Mouse (Mus musculus): ENCODE results near the gene Cul4a. TPM values are rescaled to one million over a fixed set of nuclear protein-coding genes. Genes with fewer than 3 reads are reported as not detected.

The Cul4a gene
- polyA plus RNA-seq, 1 experiment from 2014 or later: 100 TPM

DNA sequence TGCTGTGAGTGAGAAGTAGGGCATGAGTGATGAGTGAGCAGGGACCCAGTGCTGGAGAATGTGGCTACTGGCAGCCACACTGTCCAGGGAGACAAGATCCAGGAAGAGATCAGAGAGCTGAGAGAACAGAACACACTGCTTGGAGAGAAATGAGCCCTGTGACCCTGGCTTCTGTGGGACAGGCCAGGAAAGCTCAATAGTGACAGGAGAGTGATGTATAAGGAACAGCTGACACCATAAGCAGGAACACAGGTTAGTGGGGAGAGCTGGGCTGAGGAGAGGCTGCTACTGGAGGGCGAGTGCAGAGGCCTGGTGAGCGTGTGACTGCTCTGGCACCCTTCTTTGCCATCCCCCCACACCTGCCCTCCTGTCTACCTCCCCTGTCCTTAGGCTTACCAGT, 45.5 kb downstream of the Cul4a start:
- H3K4me3 ChIP-seq (ENCODE audit: low read length): no peak overlapping the region
- ATAC-seq (replicated peaks; ENCODE audit: extremely low read depth, insufficient read depth, low FRiP score): no peak
- H3K36me3 ChIP-seq (ENCODE audit: control insufficient read depth, insufficient read depth): peaks cover 27% of the 10 kb centered on the region
- no peak overlapping the region for H3K9ac ChIP-seq (ENCODE audit: low read length)
- H3K9me3 ChIP-seq (replicated peaks; ENCODE audit: control insufficient read depth, low read length): no peaks in the 10 kb centered on the region
- no peak overlapping the region for H3K4me2 ChIP-seq (ENCODE audit: low read depth, low read length)
- 100% methylated on average over 2 of the region's 2 CpGs for WGBS
- no peaks in the 10 kb centered on the region for H3K4me1 ChIP-seq (ENCODE audit: control insufficient read depth, insufficient read depth, low read length)
- H3K27me3 ChIP-seq (ENCODE audit: control insufficient read depth, insufficient read depth, low read length): no peaks in the 10 kb centered on the region
- H3K27ac ChIP-seq (ENCODE audit: low read length): no peak overlapping the region

DNA sequence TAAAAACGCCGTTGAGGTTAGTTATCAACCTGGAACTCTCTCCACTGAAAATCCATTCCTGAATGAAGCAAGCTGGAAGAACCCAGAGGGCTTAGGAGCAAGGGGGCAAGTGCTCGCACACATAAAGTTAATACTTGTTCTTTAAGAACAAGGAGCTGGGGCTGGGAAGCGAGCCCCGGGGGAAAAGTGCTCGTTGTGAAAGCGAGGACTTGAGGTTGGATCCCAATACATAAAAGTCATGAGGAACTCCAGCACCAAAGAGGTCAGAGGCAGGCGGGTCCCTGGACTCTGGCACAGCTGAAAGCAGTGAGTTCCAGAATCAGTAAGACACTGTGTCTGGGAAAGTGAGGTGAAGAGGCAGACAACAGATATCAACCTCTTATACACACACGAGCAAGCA, 48.7 kb downstream of the Cul4a start:
- H3K36me3 ChIP-seq (ENCODE audit: control insufficient read depth, insufficient read depth): peaks cover 7% of the 10 kb centered on the region
- no peak for ATAC-seq (replicated peaks; ENCODE audit: extremely low read depth, insufficient read depth, low FRiP score)
- H3K4me2 ChIP-seq (ENCODE audit: low read depth, low read length): no peak overlapping the region
- no peaks in the 10 kb centered on the region for H3K9me3 ChIP-seq (replicated peaks; ENCODE audit: control insufficient read depth, low read length)
- no peak overlapping the region for H3K4me3 ChIP-seq (ENCODE audit: low read length)
- no peak overlapping the region for H3K27ac ChIP-seq (ENCODE audit: low read length)
- 78% methylated on average over 9 of the region's 9 CpGs for WGBS
- no peak overlapping the region for H3K9ac ChIP-seq (ENCODE audit: low read length)
- H3K27me3 ChIP-seq (ENCODE audit: control insufficient read depth, insufficient read depth, low read length): no peaks in the 10 kb centered on the region
- peaks cover 4% of the 10 kb centered on the region for H3K4me1 ChIP-seq (ENCODE audit: control insufficient read depth, insufficient read depth, low read length)

DNA sequence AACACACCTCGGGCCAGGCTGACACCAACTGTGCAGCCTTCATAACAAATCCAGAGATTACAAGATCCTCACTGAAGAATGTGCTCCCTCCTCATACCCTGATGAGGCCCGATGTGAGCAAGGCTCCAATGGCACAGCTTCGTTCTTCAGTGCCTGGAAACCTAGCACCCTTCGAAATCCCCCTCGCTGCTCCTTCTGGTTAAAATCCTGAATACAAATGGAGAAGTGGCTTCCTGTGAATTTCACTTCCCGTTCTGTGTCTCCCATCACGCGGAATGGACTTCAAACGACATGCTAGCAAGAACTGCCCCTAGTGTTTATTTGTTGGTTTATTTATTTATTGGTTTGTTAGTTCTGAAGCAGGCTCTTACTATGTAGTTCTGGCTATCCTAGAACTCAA, 49.9 kb downstream of the Cul4a start:
- 66% methylated on average over 9 of the region's 9 CpGs for WGBS
- Histone ChIP-seq H3K4me1 (ENCODE audit: control insufficient read depth, insufficient read depth, low read length) (peaks cover 8% of the 10 kb centered on the region), H3K9me3 (replicated peaks; ENCODE audit: control insufficient read depth, low read length) (no peaks in the 10 kb centered on the region), H3K36me3 (ENCODE audit: control insufficient read depth, insufficient read depth) (peaks cover 3% of the 10 kb centered on the region; the same call in 1 of the 2 replicates), H3K4me3 (ENCODE audit: low read length) (no peak overlapping the region), H3K27me3 (ENCODE audit: control insufficient read depth, insufficient read depth, low read length) (no peaks in the 10 kb centered on the region), H3K9ac (ENCODE audit: low read length) (no peak overlapping the region), H3K4me2 (ENCODE audit: low read depth, low read length) (no peak overlapping the region), H3K27ac (ENCODE audit: low read length) (no peak overlapping the region)
- ATAC-seq (replicated peaks; ENCODE audit: extremely low read depth, insufficient read depth, low FRiP score): no peak

DNA sequence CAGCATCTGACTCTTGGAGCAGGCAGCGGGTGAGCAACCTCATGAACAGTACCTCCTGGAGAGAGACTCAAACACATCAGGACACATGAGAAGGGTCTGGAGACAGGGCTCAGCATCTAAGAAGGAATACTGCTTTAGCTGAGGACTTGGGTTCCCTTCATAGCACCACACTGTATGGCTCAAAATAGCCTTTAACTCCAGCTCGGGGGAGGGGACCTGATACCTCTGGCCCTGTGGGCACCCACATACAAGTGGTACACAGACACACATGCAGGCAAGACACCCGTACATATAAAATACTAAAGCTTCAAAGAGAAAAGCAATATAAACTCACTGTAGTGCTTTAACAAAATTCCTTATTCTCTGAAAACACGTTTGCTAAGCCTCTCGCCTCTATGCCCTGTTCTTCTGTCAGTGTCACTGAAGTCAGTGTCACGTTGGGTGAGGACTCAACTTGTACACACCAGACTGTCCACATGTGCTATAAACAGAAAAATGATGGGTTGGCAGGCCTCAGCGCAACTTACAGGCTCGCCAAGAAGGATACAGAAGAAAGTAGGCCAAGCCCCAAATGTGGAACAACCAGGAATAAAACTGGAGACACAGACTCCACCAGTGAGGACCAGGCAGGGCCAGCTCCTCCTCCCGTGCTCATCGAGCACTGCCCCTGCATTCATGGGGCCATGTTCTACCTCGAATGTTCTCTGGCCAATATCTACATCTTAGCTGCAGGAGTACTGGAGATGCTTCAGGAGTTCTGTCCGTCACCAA, 51.1 kb downstream of the Cul4a start:
- H3K27me3 ChIP-seq (ENCODE audit: control insufficient read depth, insufficient read depth, low read length): no peaks in the 10 kb centered on the region
- H3K9ac ChIP-seq (ENCODE audit: low read length): no peak overlapping the region
- H3K4me1 ChIP-seq (ENCODE audit: control insufficient read depth, insufficient read depth, low read length): peaks cover 17% of the 10 kb centered on the region
- no peak overlapping the region for H3K4me2 ChIP-seq (ENCODE audit: low read depth, low read length)
- ATAC-seq (replicated peaks; ENCODE audit: extremely low read depth, insufficient read depth, low FRiP score): no peak
- H3K9me3 ChIP-seq (replicated peaks; ENCODE audit: control insufficient read depth, low read length): no peaks in the 10 kb centered on the region
- WGBS: 62% methylated on average over 12 of the region's 12 CpGs
- H3K27ac ChIP-seq (ENCODE audit: low read length): no peak overlapping the region
- H3K36me3 ChIP-seq (ENCODE audit: control insufficient read depth, insufficient read depth): peaks cover 3% of the 10 kb centered on the region; the same call in 1 of the 2 replicates
- H3K4me3 ChIP-seq (ENCODE audit: low read length): no peak overlapping the region

DNA sequence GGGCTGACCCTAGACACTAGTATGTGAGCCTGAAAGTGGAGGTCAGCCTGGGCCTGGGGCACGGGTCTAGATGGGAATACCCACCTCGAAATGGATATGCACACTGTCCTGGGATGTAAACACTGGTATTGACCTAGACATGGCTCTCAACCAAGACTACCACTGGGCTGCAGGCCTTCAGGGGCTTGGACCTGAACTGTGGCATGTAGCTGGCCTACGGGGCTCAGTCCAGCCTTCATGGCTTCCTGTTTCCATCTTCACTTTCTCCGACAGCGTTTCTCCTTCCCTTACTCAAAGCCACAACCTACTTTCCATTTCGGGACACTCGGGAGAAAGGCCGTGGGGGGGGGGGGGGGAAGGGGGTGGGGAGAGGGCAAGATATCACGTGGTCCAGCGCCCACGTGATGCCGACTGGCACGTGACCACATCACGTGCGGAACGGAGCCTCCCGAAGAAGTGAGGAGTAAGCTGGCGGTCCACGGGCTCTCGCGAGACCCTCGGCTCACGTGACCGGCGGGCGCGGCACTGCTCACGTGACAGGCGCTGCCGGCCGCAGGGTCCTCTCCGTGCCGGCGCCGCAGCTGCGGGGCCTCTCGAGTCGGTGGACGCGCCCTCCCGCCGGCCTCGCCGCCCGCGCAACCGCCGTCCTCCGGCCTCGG, 53.4 kb downstream of the Cul4a start, which contains the start of gene Lamp1:
Gene Lamp1 (plus strand): TSS at position 444 of the 659 bp plus-strand sequence.
- peak; percentile 94 for ATAC-seq (replicated peaks; ENCODE audit: extremely low read depth, insufficient read depth, low FRiP score)
- H3K27me3 ChIP-seq (ENCODE audit: control insufficient read depth, insufficient read depth, low read length): no peaks in the 10 kb centered on the region
- H3K4me1 ChIP-seq (ENCODE audit: control insufficient read depth, insufficient read depth, low read length): peaks cover 23% of the 10 kb centered on the region
- H3K9ac ChIP-seq (ENCODE audit: low read length): peak within 1 kb of the TSS; percentile 97
- peak within 1 kb of the TSS; percentile 95 for H3K4me3 ChIP-seq (ENCODE audit: low read length)
- peak within 1 kb of the TSS; percentile 89 for H3K27ac ChIP-seq (ENCODE audit: low read length)
- no peaks in the 10 kb centered on the region for H3K9me3 ChIP-seq (replicated peaks; ENCODE audit: control insufficient read depth, low read length)
- H3K36me3 ChIP-seq (ENCODE audit: control insufficient read depth, insufficient read depth): peaks cover 3% of the 10 kb centered on the region; the same call in 1 of the 2 replicates
- H3K4me2 ChIP-seq (ENCODE audit: low read depth, low read length): peak within 1 kb of the TSS; percentile 84
- whole genome bisulfite sequencing: 1% methylated on average over 50 of the region's 50 CpGs

DNA sequence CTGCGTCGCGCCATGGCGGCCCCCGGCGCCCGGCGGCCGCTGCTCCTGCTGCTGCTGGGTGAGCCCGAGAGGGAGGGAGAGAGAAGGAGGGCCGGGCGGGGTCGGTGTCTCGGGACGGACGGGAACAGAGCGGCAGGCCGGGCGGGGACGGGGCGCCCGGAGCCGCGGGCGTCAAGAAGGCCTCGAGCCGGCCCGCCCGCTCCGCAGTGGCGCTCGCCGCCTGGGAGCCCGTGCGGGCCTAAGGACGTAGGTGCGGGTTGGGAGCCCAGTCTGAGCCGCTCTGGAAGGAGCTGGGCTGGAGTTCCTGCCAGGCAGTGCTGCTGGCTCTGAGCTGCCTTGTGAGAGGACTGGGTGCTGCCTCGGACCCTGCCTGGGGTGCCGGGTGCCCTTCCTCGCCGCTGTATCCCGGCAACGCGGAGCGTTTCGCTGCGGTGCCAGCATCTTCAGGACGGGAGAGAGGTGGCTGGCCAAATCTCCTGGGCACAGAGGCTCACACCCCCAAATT, 54.0 kb downstream of the Cul4a start:
- Histone ChIP-seq H3K36me3 (ENCODE audit: control insufficient read depth, insufficient read depth) (no peaks in the 10 kb centered on the region), H3K27me3 (ENCODE audit: control insufficient read depth, insufficient read depth, low read length) (no peaks in the 10 kb centered on the region), H3K4me1 (ENCODE audit: control insufficient read depth, insufficient read depth, low read length) (peaks cover 23% of the 10 kb centered on the region), H3K4me2 (ENCODE audit: low read depth, low read length) (peak overlapping the region; percentile 84), H3K9ac (ENCODE audit: low read length) (peak overlapping the region; percentile 97), H3K4me3 (ENCODE audit: low read length) (peak overlapping the region; percentile 95), H3K27ac (ENCODE audit: low read length) (peak overlapping the region; percentile 71), H3K9me3 (replicated peaks; ENCODE audit: control insufficient read depth, low read length) (no peaks in the 10 kb centered on the region)
- peak; percentile 51 for ATAC-seq (replicated peaks; ENCODE audit: extremely low read depth, insufficient read depth, low FRiP score)
- WGBS: 1% methylated on average over 47 of the region's 49 CpGs

DNA sequence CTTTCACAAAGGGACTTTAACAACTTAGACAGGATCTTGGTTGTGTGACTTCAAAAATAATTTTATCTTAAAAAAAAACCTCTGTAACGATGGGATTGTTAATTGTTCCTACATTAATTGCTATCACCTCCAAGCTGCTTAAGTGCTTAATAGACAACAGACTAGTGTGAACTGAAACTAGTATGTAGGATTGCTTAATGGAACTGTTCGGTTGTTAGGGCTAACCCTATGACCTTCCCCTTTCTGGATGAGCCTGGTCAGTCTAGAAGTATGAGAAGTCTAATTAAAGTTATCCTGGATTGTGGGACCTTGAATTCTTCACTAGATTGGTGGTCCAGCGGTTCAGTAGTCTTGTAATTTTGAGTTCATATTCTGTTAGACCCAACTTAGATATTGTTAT, 55.3 kb downstream of the Cul4a start:
- H3K36me3 ChIP-seq (ENCODE audit: control insufficient read depth, insufficient read depth): no peaks in the 10 kb centered on the region
- H3K4me2 ChIP-seq (ENCODE audit: low read depth, low read length): peak overlapping the region; percentile 84
- 77% methylated on average over 3 of the region's 3 CpGs for WGBS
- H3K27me3 ChIP-seq (ENCODE audit: control insufficient read depth, insufficient read depth, low read length): no peaks in the 10 kb centered on the region
- H3K4me1 ChIP-seq (ENCODE audit: control insufficient read depth, insufficient read depth, low read length): peaks cover 23% of the 10 kb centered on the region
- no peak overlapping the region for H3K27ac ChIP-seq (ENCODE audit: low read length)
- no peaks in the 10 kb centered on the region for H3K9me3 ChIP-seq (replicated peaks; ENCODE audit: control insufficient read depth, low read length)
- peak overlapping the region; percentile 95; the same call in 1 of the 2 replicates for H3K4me3 ChIP-seq (ENCODE audit: low read length)
- H3K9ac ChIP-seq (ENCODE audit: low read length): peak overlapping the region; percentile 97
- no peak for ATAC-seq (replicated peaks; ENCODE audit: extremely low read depth, insufficient read depth, low FRiP score)

DNA sequence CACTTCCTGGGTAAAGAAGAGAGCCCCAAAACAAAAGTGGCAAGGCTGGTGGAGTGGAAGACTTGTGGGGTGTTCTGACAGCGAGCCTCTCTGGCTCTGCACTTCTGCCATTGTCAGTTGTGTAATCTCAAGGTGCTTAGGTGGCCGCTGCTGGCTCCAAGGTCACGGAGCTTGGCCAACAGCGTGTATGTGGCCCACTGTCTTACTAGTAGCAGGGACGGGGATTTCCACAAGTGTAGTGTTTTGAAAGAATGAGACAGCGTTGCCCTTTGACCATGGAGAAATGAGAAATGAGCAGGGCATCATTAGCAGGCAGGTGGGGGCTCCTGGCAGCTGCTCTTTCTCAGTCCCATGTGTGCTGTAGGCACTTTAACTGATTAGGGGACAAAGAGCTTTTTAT, 56.7 kb downstream of the Cul4a start:
- Histone ChIP-seq H3K27me3 (ENCODE audit: control insufficient read depth, insufficient read depth, low read length) (no peaks in the 10 kb centered on the region), H3K4me3 (ENCODE audit: low read length) (no peak overlapping the region), H3K36me3 (ENCODE audit: control insufficient read depth, insufficient read depth) (peaks cover 4% of the 10 kb centered on the region; the same call in 1 of the 2 replicates), H3K27ac (ENCODE audit: low read length) (no peak overlapping the region), H3K9ac (ENCODE audit: low read length) (no peak overlapping the region), H3K9me3 (replicated peaks; ENCODE audit: control insufficient read depth, low read length) (no peaks in the 10 kb centered on the region), H3K4me1 (ENCODE audit: control insufficient read depth, insufficient read depth, low read length) (peaks cover 23% of the 10 kb centered on the region), H3K4me2 (ENCODE audit: low read depth, low read length) (no peak overlapping the region)
- ATAC-seq (replicated peaks; ENCODE audit: extremely low read depth, insufficient read depth, low FRiP score): no peak
- 74% methylated on average over 6 of the region's 6 CpGs for WGBS

DNA sequence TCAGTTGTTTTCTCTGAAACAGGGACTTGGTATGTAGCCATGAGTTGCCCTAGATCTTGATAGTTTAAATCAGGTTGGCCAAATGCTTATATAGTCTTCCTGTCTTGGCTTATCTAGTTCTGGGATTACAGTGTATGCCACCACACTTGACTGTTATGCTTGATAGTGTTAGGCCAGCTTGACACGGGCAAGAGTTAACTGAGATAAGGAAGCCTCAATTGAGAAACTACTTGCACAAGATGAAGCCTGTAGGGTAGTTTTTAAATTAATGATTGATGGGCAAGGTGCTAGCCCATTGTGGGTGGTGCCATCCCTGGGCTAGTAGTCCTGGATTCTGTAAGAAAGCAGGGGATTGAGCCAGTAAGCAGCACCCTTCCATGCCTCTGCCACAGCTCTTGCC, 58.1 kb downstream of the Cul4a start:
- Histone ChIP-seq H3K4me3 (ENCODE audit: low read length) (no peak overlapping the region), H3K36me3 (ENCODE audit: control insufficient read depth, insufficient read depth) (peaks cover 15% of the 10 kb centered on the region), H3K4me1 (ENCODE audit: control insufficient read depth, insufficient read depth, low read length) (peaks cover 21% of the 10 kb centered on the region), H3K27me3 (ENCODE audit: control insufficient read depth, insufficient read depth, low read length) (no peaks in the 10 kb centered on the region), H3K4me2 (ENCODE audit: low read depth, low read length) (no peak overlapping the region), H3K9ac (ENCODE audit: low read length) (no peak overlapping the region), H3K9me3 (replicated peaks; ENCODE audit: control insufficient read depth, low read length) (no peaks in the 10 kb centered on the region), H3K27ac (ENCODE audit: low read length) (no peak overlapping the region)
- WGBS: 37% methylated on average over 1 of the region's 1 CpGs
- ATAC-seq (replicated peaks; ENCODE audit: extremely low read depth, insufficient read depth, low FRiP score): no peak
